Mouse (Mus musculus) hindbrain, embryonic 11.5 days (tissue): ENCODE measurements around the gene Vmn1r45. TPM values are rescaled to one million over a fixed set of nuclear protein-coding genes. Genes with fewer than 3 reads are reported as not detected.
"Not testable (repeated sequence)": the region's sequence is repeated elsewhere in the genome, so short reads cannot be mapped to it uniquely, and the experiment has no call there.

ENCODE experiments used
- ATAC-seq: fragments of 200-750 bp; cut with Nextera tagmentation; 2 replicates; pipeline ENCODE4 v1.8.0; 2017; ENCODE audit warnings: mild to moderate bottlenecking, moderate TSS enrichment, moderate library complexity; ENCODE audit not compliant: low FRiP score
- DNase-seq: peaks from one replicate; pipeline ENCODE4 v3.0.0-alpha.2; 2015; ENCODE audit warnings: low spot score
- H3K27ac ChIP-seq: fragments of 300-500 bp; sonication (generic); 2 replicates; pipeline ENCODE4 v1.5.1; 2014; ENCODE audit warnings: mild to moderate bottlenecking, low read depth, low read length
- H3K27me3 ChIP-seq: fragments of 300-500 bp; sonication (generic); 2 replicates; pipeline ENCODE4 v1.6.1; 2014; ENCODE audit warnings: mild to moderate bottlenecking, low read length, moderate library complexity, mixed read lengths; ENCODE audit not compliant: control insufficient read depth, insufficient read depth
- H3K36me3 ChIP-seq: fragments of 300-500 bp; sonication (generic); 2 replicates; pipeline ENCODE4 v1.6.1; 2014; ENCODE audit warnings: mild to moderate bottlenecking, low read length, moderate library complexity, mixed read lengths; ENCODE audit not compliant: control insufficient read depth, insufficient read depth
- H3K4me1 ChIP-seq: fragments of 300-500 bp; sonication (generic); replicated peaks from 2 replicates; pipeline ENCODE4 v1.6.1; 2014; ENCODE audit warnings: low read length, mixed read lengths; ENCODE audit not compliant: control insufficient read depth, insufficient read depth
- H3K4me2 ChIP-seq: fragments of 300-500 bp; sonication (generic); replicated peaks from 2 replicates; pipeline ENCODE4 v1.6.1; 2014; ENCODE audit warnings: mild to moderate bottlenecking, low read depth, low read length
- H3K4me3 ChIP-seq: fragments of 300-500 bp; sonication (generic); 2 replicates; pipeline ENCODE4 v1.5.1; 2014; ENCODE audit warnings: low read depth, low read length
- H3K9ac ChIP-seq: fragments of 300-500 bp; sonication (generic); 2 replicates; pipeline ENCODE4 v1.6.1; 2014; ENCODE audit warnings: low read depth, low read length
- H3K9me3 ChIP-seq: fragments of 300-500 bp; sonication (generic); 2 replicates; pipeline ENCODE4 v1.6.1; 2016; ENCODE audit warnings: low read length; ENCODE audit not compliant: control insufficient read depth
- WGBS: fragments of 180-500 bp; shearing (Covaris S2); extraction: QIAGEN DNeasy Blood & Tissue Kit; methylation state at CpG from one replicate; pipeline ENCODE4 v1.1.7; 2014; 5-methylcytosine and 5-hydroxymethylcytosine counted together
- polyA plus RNA-seq: library from polyadenylated mRNA; unstranded; fragments of >200 nt; fragmentation: Nextera tagmentation; extraction: Ambion mirVana; gene quantifications from 2 replicates; pipeline ENCODE4 v1.2.1, GENCODE M21; 2014

The Vmn1r45 gene
- not detected in 2 replicates for polyA plus RNA-seq

- H3K27ac ChIP-seq, H3K9ac ChIP-seq, H3K4me2 ChIP-seq, DNase-seq, H3K36me3 ChIP-seq, H3K4me3 ChIP-seq, H3K27me3 ChIP-seq, H3K4me1 ChIP-seq, H3K9me3 ChIP-seq, ATAC-seq: not testable (repeated sequence)
- 92% methylated on average over 2 of the region's 2 CpGs for WGBS
Measured at GRCm38 (mm10) chr6:89940498-89940897, at the start of gene Vmn1r45. Vmn1r45 (minus strand) TSS chr6:89940598.

- Histone ChIP-seq H3K4me3 (no peak overlapping the region), H3K9me3 (no peaks in the 10 kb centered on the region; the same call in 1 of the 2 replicates), H3K27me3 (no peaks in the 10 kb centered on the region), H3K27ac (no peak overlapping the region), H3K9ac (no peak overlapping the region), H3K36me3 (no peaks in the 10 kb centered on the region), H3K4me1 (no peaks in the 10 kb centered on the region), H3K4me2 (no peak overlapping the region)
- ATAC-seq (no peak), DNase-seq (no peak)
- 17% methylated on average over 1 of the region's 1 CpGs for WGBS
Measured at GRCm38 (mm10) chr6:89985989-89986388, 45.6 kb upstream of the Vmn1r45 start.

DNA sequence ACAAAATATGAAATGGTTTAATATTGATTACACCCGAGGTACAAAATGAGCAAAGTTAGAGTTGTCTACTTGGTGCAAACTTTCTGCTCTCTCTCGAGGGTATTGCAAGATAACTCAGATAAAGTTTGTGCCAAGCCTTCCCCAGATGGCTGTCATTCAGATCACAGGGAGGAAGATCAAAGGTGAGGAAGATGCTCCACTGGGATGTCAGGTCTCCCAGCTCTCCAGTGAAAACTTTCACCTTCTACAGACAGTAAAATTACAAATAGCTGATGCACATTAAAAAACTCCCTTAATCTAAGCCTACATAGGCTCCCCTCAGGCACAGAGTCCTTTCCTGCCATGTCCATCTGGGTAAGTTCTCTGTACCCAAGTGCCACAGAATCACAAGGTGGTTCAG lies 28.6 kb upstream of the Vmn1r45 start, which contains the start of gene Vmn1r46:
Gene Vmn1r46 (plus strand): TSS at position 301 of the 400 bp plus-strand sequence.
- Histone ChIP-seq H3K4me3 (no peak within 1 kb of the TSS), H3K36me3 (no peaks in the 10 kb centered on the region), H3K27me3 (no peaks in the 10 kb centered on the region), H3K9ac (no peak within 1 kb of the TSS), H3K27ac (no peak within 1 kb of the TSS), H3K4me2 (no peak within 1 kb of the TSS), H3K4me1 (no peaks in the 10 kb centered on the region), H3K9me3 (no peaks in the 10 kb centered on the region)
- DNase-seq = no peak
- 82% methylated on average over 2 of the region's 2 CpGs for WGBS
- ATAC-seq = no peak

GRCm38 (mm10) chr6:89966341-89966740 lies 25.9 kb upstream of the Vmn1r45 start:
- Histone ChIP-seq H3K4me2 (no peak overlapping the region), H3K27ac (no peak overlapping the region), H3K4me1 (no peaks in the 10 kb centered on the region), H3K4me3 (no peak overlapping the region), H3K9me3 (no peaks in the 10 kb centered on the region), H3K9ac (no peak overlapping the region), H3K27me3 (no peaks in the 10 kb centered on the region), H3K36me3 (no peaks in the 10 kb centered on the region)
- DNase-seq (no peak), ATAC-seq (no peak)

DNA sequence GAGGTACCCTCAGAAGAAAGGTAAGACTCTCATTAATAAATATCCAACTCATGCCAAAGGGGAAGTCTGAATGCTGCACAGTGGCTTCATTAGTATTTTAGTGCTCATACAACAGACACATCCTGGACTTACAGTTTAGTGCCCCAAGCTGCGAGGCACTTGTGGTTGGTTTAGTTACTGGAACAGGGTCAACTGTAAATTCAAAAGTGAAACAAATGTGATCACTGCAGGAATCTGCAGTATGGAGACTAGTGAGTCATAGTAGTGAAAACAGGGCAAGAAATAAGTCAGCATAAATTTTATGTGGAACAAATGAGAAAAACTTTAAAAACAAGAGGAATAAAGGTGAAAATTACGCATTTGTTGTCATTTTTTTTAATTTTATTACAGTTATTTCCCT lies 13.2 kb upstream of the Vmn1r45 start:
- no peaks in the 10 kb centered on the region for H3K27me3 ChIP-seq
- no peak for ATAC-seq
- no peak overlapping the region for H3K9ac ChIP-seq

GRCm38 (mm10) chr6:89940926-89941325 lies 528 bp upstream of the Vmn1r45 start:
- no peaks in the 10 kb centered on the region for H3K4me1 ChIP-seq
- WGBS = 87% methylated on average over 2 of the region's 2 CpGs
- ATAC-seq = no peak

More for the DNA sequence above, 13.2 kb upstream of the Vmn1r45 start:
- Histone ChIP-seq H3K4me1 (no peaks in the 10 kb centered on the region), H3K27ac (no peak overlapping the region), H3K4me2 (no peak overlapping the region), H3K4me3 (no peak overlapping the region), H3K36me3 (no peaks in the 10 kb centered on the region), H3K9me3 (no peaks in the 10 kb centered on the region)
- 82% methylated on average over 2 of the region's 2 CpGs for WGBS
- no peak for DNase-seq

DNA sequence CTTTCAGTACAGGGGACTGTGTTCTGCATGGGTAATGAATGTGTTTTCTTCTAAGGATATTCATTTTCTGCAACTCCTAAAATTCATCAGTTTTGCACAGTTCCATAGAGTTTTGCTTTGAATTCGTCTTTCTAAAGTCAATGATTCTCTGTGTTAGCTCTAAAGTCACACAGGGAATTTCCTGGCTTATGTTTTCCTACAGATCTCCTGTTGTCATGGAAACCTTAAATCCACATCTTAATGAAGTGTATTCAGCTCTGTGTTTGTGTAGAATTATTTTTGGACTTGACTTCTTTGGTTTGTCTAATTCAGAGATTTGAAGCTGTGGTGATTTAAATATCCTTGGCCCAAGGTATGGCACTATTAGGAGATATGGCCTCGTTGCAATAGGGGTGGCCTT lies 56.6 kb downstream of the Vmn1r45 start:
- H3K4me2 ChIP-seq = no peak overlapping the region
- no peaks in the 10 kb centered on the region for H3K9me3 ChIP-seq
- H3K4me1 ChIP-seq = no peaks in the 10 kb centered on the region
- no peak overlapping the region for H3K9ac ChIP-seq
- H3K36me3 ChIP-seq = no peaks in the 10 kb centered on the region
- no peak overlapping the region for H3K27ac ChIP-seq
- H3K4me3 ChIP-seq = no peak overlapping the region
- DNase-seq = no peak
- no peaks in the 10 kb centered on the region for H3K27me3 ChIP-seq
- WGBS = 66% methylated on average over 2 of the region's 2 CpGs
- no peak for ATAC-seq

More at GRCm38 (mm10) chr6:89940926-89941325, 528 bp upstream of the Vmn1r45 start:
- H3K36me3 ChIP-seq = no peaks in the 10 kb centered on the region
- no peak overlapping the region for H3K9ac ChIP-seq
- no peaks in the 10 kb centered on the region for H3K9me3 ChIP-seq
- H3K27ac ChIP-seq = no peak overlapping the region
- no peaks in the 10 kb centered on the region for H3K27me3 ChIP-seq
- DNase-seq = no peak
- H3K4me2 ChIP-seq = no peak overlapping the region
- H3K4me3 ChIP-seq = no peak overlapping the region

DNA sequence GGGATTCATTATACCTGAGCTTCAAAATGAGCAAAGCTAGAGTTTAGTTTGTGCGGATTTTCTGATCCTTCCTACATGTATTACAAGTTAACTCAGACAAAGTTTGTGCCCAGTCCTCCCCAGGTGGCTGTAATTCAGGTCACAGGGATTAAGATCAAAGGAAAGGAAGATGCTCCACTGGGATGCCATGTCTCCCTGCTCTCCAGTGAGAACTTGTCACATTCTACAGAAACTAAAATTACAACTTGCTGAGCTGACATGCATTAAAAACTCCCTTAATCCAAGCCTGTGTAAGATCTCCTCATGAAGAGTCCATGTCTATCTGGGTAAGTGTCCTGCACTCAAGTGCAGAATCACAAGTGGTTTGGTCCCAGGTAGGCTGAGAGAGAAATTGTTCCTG lies 57.0 kb downstream of the Vmn1r45 start, which contains the start of gene Vmn1r44:
Gene Vmn1r44 (plus strand): TSS at position 301 of the 400 bp plus-strand sequence.
- Histone ChIP-seq H3K36me3 (no peaks in the 10 kb centered on the region), H3K9ac (no peak within 1 kb of the TSS), H3K4me3 (no peak within 1 kb of the TSS), H3K27me3 (no peaks in the 10 kb centered on the region), H3K4me2 (no peak within 1 kb of the TSS), H3K4me1 (no peaks in the 10 kb centered on the region), H3K27ac (no peak within 1 kb of the TSS), H3K9me3 (no peaks in the 10 kb centered on the region)
- 86% methylated on average over 1 of the region's 1 CpGs for WGBS
- ATAC-seq (no peak), DNase-seq (no peak)
